Mouse (Mus musculus) heart, adult 18-20 months (tissue): ENCODE data around the gene Olfr62. TPM values are rescaled to one million over a fixed set of nuclear protein-coding genes. Genes with fewer than 3 reads are reported as not detected.
A peak's percentile ranks its signal among the peaks of the same experiment; 100 is the strongest.

Experiments used
- DNase-seq, 2 experiments: peaks; one replicate each; pipeline ENCODE4 v3.0.0; 2021 to 2022; ENCODE audit warnings: mixed read lengths in 1 of 2
- long read RNA-seq, 2 experiments: library from polyadenylated mRNA; stranded (forward); transcript quantifications; one replicate each; pipeline ENCODE4 v2.0.0; 2021
- total RNA-seq, 2 experiments: library from RNA; stranded (reverse); gene quantifications; 2 replicates each; pipeline ENCODE4 v1.2.3; 2021

Olfr62 gene
- not detected for total RNA-seq
- long read RNA-seq, experiment 1, result 0 reads
- long read RNA-seq, experiment 2, result 0 reads

DNA sequence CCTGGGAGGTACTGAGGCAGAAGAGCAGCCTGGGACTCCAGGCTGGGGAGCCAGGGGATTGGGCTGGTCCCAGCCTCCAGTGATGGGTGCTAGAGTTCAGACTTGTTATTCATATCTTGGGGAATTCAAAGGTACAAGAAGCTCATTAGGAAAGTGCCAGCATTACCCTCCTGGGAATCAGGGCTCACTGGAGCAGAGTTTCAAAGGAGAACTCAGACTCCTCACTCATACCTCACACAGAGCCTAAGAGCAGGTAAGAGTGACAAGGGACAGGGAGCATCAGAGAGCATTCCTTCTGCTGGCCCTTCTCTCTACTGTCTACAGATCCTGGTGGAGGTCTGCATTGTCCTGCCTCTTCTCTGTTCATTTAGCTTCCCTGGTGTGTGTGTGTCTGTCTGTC lies at the start of gene Olfr62:
Gene Olfr62 (plus strand): TSS at position 301 of the 400 bp plus-strand sequence.
- DNase-seq, result no peak

DNA sequence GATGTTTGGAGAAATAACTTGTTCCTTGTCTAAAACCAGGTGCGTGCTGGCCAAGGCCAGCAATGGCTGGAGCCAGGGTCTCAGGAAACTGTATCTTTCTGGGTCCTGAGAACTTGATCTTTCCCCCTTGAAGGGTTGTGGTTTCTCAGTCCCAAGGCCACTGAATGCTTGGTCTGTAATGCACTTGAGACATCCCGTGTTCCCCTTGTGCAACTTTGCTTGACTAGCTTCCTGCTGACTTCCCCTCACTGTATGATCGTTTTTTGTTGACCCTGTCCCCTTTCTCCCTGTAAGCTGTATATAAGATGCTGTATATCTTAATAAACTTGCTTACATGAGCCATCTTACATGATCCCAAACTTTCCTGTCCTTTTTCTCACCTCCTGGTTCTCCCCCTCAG lies 48.9 kb upstream of the Olfr62 start:
- no peak for DNase-seq

DNA sequence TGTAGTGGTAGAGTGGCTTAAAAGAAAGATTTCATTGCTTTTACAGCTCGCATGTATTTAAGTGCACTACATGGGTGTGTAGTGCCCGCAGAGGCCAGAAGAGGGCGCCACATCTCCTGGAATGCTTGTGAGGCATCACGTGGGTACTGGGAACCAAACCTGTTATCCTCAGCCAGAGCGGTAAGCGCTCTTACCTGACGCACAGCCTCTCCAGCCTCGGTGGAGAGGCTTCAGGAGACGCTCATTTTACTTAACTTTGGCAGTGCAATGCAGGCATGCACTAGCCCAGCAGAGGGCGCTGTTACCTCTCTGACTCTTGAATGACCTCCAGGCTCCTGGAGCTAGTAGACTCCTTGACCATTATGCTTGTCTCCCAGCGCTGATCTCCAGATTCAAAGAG lies 46.1 kb upstream of the Olfr62 start:
- DNase-seq, result peak in 1 of 2 experiments; percentile 28

DNA sequence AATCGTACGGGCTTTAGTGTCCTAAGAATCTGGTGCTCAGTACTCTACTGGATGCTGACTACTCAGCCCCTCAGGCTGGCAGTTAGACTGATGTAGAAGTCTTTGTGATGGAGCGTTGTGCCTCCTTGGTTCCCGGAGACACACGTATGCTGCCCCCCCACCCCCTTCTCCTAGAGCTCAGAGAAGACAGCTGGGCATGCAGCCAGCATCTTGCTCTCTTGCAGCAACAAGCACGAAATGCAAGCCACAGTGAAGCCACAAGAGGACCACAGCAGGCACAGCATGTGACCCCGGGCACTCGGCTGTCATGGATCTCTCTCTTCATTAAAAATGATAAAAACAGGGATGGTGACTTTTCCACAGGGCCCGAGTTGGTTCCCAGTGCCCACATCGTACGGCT lies 43.3 kb upstream of the Olfr62 start:
- DNase-seq, result no peak

DNA sequence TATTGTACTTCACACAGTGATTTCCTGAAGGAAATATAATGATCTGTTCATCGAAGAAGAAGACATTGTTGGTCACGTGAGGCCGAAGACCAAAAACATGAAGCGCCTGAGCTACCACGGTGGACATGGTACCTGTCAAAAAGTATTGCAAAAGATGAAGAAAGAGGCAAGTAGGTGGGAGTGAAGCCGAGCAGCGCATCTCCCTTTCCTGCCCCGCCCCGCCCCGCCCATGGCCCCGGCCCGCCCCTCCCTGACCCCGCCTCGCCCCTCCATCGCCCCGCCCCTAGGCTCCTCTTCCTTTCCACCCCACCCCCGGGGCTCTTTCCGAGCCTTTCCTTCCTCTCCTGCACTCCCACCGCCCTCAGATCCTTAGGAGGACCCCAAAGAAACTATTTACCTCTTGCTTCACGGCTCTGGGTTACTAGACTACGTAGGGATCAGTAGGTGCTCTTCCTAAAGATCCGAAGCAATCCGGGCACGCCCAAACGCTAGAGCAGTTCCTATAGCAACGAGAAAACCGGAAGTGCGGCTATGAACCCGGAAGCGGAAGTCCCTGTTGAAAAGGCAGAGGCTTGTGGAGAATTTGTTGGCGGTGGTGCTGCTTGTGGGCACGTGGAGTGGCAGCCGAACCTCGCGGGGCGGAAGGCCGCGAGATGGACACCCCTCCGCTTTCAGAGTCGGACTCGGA lies 38.3 kb upstream of the Olfr62 start, which contains the start of the genes Cfap57 and Ebna1bp2:
Gene Cfap57 (minus strand): TSS at position 499 of the 688 bp plus-strand sequence.
Gene Ebna1bp2 (plus strand): TSS at position 521 of the 688 bp plus-strand sequence.
- peak; percentile 94 to 96 for DNase-seq

DNA sequence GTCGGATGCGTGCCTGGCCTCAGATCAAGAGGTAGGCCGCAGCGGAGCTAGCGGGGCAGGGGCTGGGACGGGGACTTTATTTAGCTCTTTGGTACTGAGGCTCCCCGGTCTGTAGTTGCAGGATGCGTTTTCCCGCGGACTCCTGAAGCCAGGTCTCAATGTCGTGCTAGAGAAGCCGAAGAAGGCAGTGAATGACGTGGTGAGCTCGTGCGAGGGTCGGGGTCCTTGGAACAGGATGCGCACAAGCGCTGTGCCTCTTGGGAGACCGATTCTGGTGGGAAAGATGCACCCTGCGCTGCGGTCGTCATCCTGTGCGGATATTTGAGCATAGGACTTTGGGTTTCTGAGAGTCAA lies 37.8 kb upstream of the Olfr62 start:
- DNase-seq, result no peak

DNA sequence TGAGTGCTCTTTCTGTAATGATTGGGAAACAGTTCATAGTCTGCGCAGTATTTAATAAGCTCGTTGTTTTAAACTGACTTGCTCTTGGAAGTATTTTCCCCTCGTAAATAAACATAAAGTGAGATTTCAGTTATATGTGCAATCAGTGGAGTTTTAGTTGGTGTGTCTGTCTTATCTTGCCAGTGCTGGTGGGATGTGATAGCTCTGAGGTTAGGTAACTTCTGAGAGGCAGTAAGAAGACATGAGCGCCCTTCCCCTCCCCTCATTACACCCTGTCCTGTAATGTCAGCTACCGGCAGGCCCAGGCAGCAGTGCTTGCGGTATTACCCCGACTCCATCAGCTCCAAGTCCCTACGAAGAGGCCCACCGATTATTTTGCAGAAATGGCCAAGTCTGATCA lies 37.0 kb upstream of the Olfr62 start:
- no peak for DNase-seq

DNA sequence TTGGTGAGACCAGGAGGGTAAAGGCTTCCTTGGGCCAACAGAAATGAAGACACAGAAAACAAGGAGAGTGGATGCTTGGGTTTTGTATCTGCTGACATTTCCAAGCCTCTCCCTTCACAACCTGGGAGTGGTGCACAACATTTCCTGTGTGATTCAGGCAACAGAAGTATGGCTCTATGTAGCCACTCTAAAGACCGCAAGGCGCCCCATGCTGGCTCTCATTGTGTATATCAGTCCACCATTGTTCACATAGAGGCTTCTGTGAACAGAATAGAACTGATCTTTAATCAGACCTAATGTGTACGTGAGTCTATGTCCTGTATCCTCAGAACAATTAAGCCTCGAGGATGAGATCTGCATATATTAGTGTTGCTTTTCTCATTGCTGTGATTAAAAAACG lies 28.5 kb upstream of the Olfr62 start:
- no peak for DNase-seq

DNA sequence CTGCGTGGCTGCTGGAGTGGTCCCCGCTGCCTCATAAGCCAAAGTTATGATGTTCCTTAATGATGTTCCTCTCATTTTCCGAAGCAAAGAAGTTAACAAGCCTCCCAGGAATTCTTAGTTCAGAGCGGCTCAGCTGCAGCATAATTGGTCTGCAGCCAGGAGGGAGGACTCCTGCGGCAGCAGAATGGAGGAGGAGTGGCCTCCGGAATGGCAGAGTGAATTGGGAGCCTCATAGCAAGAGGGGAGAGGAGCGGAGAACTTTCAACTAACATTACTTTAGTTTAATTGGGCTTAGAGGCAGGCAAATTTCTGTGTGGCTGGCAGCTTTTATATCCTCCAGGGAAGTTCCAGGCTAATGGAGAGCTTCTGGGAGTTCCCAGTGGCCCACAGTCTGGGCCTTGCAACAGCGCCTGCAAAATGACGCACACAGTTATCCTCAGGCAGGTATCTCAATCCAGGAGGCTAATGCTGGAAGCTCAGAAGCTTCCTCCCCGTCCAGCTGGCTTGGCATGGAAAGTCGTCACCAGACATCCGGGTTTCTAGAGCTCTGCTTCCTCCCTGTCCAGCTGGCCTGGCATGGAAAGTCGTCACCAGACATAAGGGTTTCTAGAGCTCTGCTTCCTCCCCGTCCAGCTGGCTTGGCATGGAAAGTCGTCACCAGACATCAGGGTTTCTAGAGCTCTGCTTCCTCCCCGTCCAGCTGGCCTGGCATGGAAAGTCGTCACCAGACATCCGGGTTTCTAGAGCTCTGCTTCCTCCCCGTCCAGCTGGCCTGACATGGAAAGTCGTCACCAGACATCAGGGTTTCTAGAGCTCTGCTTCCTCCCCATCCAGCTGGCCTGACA lies 16.2 kb upstream of the Olfr62 start:
- peak; percentile 13 to 22 for DNase-seq

DNA sequence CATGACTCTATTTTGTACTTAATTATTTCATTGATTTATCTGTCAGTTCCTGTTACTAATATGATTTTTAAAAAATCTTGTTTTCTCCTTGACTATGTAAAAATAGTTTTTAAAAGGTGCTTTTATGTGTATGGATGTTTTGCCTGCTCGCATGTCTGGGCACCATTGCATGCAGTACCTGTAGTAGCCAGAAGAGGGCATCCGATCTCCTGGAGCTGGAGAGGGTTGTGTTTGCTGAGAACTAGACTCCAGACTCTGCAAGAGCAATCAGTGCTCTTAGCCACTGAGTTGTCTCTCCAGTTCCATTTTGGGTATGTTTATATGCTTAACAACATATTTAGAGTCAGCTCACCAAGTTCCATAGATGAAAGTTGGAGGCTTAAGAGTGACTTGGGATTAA lies 13.5 kb upstream of the Olfr62 start:
- peak; percentile 9 to 70 for DNase-seq

DNA sequence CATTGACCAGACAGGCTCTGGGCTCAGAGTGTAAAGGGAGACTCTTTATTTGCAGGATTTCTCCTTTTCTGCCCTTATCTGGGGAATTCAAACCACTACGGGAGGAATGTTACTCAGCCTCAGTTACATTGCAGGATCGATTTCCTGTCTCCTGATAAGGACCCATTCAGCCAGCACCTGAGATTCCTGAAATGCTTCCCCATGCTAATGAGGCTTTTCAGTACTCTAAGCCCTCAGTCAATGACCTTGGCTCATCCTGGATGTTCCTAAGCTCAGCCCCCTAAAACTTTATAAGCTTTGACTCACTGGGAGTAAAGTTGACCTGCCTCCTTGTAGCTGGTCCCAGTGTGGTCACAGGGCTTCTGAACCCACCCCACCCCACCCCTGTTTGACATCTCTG lies 28.3 kb downstream of the Olfr62 start:
- DNase-seq, result no peak

DNA sequence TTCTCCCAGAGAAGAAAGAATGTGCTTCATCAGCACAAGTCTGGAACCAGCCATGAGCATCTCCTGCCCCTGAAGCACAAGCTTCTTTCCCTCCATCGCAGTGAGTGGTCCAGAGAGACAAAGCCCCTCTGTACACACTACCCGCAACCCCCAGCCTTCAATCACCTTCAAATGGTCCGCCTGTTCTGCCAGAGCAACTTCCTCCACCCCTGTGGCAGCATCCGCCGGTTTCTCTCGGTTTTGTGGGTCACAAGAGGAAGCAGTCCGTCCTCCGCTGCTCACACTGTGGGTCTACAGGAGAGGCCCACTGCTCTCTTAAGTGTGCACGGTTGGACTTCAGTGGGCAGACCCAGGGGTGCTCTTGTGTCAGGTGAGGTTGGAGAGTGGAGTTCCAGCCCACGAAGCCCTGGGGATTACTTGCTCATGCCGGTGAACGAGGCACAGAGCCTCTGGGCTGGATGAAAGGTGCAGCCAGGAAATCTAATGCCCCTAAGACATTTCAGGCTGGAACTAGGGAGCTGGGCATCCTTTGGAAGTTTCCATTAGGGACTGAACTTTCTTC lies 33.7 kb downstream of the Olfr62 start, which contains the start of gene Olfr1342:
Gene Olfr1342 (minus strand): TSS at position 345 of the 562 bp plus-strand sequence.
- no peak for DNase-seq

DNA sequence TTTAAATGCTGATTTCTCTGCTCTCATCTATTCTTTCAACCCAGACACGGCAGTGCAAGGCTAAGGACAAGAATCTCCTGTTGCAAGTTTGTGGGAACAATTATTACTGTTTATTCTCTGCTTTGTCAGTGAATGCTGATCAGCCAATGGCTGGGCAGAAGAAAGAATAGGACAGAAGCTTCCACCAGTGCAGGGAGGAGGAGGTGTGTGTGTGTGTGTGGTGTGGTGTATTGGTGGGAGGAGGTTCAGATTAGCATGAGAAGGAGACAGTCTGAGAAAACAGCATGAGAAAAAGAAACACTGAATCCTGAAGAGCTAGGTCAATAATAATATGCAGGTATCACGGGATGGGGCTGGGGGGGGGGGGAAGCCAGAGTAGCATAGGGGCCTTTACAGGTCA lies 35.1 kb downstream of the Olfr62 start:
- DNase-seq, result no peak

DNA sequence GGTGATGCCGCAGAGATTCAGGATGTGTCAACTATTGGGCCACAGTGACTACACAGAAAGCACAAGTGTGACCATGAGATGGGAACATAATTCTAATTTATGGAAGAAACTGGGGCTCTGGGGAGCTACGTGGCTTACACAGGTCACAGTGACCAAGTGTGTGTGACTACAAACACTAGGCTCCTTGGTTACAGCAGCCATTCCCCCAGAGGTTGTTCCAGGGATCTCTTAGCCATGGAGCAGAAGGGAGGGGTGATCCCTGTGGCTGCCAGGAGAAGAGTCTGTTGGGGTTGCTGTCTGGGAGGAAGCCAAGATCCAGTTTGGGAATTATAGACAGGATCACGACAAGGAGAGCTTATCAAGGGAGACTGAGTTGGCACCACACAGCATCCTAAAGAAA lies 44.5 kb downstream of the Olfr62 start, which contains the start of gene Olfr1341:
Gene Olfr1341 (plus strand): TSS at position 301 of the 400 bp plus-strand sequence.
- no peak for DNase-seq

DNA sequence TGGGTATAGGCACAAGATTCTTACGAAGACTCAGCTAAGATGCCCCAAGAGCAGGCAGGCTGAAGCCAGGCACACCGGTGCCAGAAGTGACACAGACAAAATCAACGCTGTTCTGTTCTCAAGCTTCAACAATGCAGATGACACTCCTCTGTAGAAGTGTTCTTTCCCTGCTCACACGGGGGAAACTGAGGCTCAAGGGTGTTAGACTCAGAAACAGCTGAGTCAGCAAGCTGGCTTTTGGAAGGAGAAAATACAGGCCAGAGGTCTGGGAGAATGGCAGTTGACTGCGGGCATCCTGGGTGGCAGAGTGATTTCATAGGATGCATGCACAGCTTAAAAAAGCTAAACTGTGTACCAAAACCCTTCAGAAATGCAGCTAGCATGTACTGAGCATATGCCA lies 49.3 kb downstream of the Olfr62 start:
- no peak for DNase-seq

DNA sequence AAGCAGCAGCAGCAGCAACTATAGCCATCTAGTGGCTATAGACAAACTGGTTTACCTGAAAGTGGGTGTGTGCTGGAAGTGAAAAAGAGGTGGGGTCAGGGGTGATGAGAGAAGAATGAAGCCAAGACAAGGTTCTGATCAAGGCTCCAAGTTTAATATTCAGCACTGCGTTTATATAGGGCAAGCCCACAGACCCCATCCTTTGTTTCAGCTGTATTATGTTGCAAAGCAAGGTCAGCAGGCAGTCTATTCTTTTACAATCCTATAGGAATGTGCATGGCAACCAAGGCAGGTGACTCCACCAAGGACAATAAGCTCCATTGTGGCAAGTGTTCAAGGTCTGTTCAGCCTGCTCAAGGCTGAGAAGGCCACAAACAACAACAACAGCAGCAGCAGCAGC lies 52.9 kb downstream of the Olfr62 start:
- DNase-seq, result no peak

Other genes with a start within 250 kb of the Olfr62 start
- gene Szt2, start 249.7 kb upstream of the Olfr62 start, total RNA-seq, result 10 to 100 TPM in 1 of 2 experiments, 1 to 10 TPM in 1; 7.8 to 10.5 TPM
- gene Med8, start 249.6 kb upstream of the Olfr62 start, total RNA-seq, result 10 to 100 TPM; 32.8 to 37.2 TPM
- gene Elovl1, start 230.9 kb upstream of the Olfr62 start, total RNA-seq, result 10 to 100 TPM; 15.7 to 17.2 TPM
- 1 to 10 TPM in 1 of 2 experiments, under 1 TPM in 1; 0.57 to 1.2 TPM for gene Cdc20, start 221.6 kb upstream of the Olfr62 start, total RNA-seq
- under 1 TPM; 0.15 to 0.22 TPM for gene Mpl, start 201.4 kb upstream of the Olfr62 start, total RNA-seq
- gene Tie1, start 168.9 kb upstream of the Olfr62 start, total RNA-seq, result 10 to 100 TPM; 47.5 to 56.8 TPM
- gene 2610528J11Rik, start 132.0 kb upstream of the Olfr62 start, total RNA-seq, result not detected
- not detected for gene Tmem125, start 114.9 kb upstream of the Olfr62 start, total RNA-seq
- gene Cfap57, start 38.2 kb upstream of the Olfr62 start, total RNA-seq, result under 1 TPM in 1 of 2 experiments, not detected in 1; 0.15 TPM
- 10 to 100 TPM; 37.0 to 39.2 TPM for gene Ebna1bp2, start 38.2 kb upstream of the Olfr62 start, total RNA-seq
- not detected for gene Olfr1342, start 33.8 kb downstream of the Olfr62 start, total RNA-seq
- gene Olfr1341, start 44.6 kb downstream of the Olfr62 start, total RNA-seq, result not detected
- gene Olfr1340, start 61.2 kb downstream of the Olfr62 start, total RNA-seq, result not detected
- not detected for gene Olfr1339, start 73.2 kb downstream of the Olfr62 start, total RNA-seq
- not detected for gene Olfr1338, start 99.8 kb downstream of the Olfr62 start, total RNA-seq
- gene Olfr1337, start 123.6 kb downstream of the Olfr62 start, total RNA-seq, result not detected
- not detected for gene Olfr1335, start 151.0 kb downstream of the Olfr62 start, total RNA-seq
- gene Olfr1333, start 177.3 kb downstream of the Olfr62 start, total RNA-seq, result not detected
- not detected for gene Olfr1331, start 205.7 kb downstream of the Olfr62 start, total RNA-seq
- gene Olfr1330, start 229.6 kb downstream of the Olfr62 start, total RNA-seq, result not detected